ENCODE assay signal across 11 mouse cellular contexts in the genomic region with DNA sequence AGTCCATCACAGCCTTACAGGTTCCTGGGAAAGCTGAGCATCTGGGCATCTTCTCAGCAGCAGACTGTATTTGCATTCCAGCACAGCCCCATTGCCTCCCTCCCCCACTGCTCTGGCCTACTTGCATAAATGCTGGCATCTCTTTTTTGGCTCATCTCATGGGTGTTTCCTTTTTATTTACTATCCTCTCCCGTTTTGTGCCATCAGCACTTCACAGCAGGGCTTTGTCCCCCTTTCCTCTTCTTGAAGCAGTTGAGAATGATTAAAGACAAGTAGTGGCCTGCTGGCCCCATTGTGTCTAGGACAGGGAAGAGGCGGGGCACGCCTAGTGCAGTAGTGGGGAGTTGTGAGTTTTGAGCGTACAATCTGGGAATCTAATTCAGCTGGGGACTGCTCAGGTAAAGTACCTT.
DNase-seq lines count a peak whose midpoint lies in the region; ATAC-seq and TF ChIP-seq lines count a peak whose summit lies in the region.
"Had no signal": no experiment of that assay in that cellular context is flagged by ENCODE, and none has a peak within 500 bp of the region (broad histone marks: within the 10 kb centered on the region; RNA-seq: fewer than 3 reads in every experiment).

No protein-coding gene starts in this region.

- no peak for TF ChIP-seq EP300 in stomach, postnatal 0 days (optimal IDR thresholded peaks at IDR 0.05)

- TF ChIP-seq CTCF in stomach, postnatal 0 days (IDR thresholded peaks at IDR 0.05; ENCODE audit: low read depth) = no peak

- no peaks in the 10 kb centered on the region for H3K36me3 ChIP-seq in stomach, embryonic 16.5 days (ENCODE audit: control insufficient read depth, insufficient read depth, low read length)
- no peaks in the 10 kb centered on the region for H3K36me3 ChIP-seq in stomach, postnatal 0 days (ENCODE audit: control insufficient read depth, insufficient read depth, low read length)
- H3K36me3 ChIP-seq in limb, embryonic 12.5 days = no peaks in the 10 kb centered on the region

- peaks cover 14% of the 10 kb centered on the region for H3K4me1 ChIP-seq in stomach, embryonic 16.5 days (ENCODE audit: control insufficient read depth, insufficient read depth, low read length)
- no peaks in the 10 kb centered on the region for H3K4me1 ChIP-seq in stomach, postnatal 0 days (replicated peaks; ENCODE audit: control insufficient read depth, insufficient read depth)
- H3K4me1 ChIP-seq in limb, embryonic 12.5 days (replicated peaks) = peaks cover 24% of the 10 kb centered on the region

- no peaks in the 10 kb centered on the region for H3K27me3 ChIP-seq in stomach, embryonic 16.5 days (ENCODE audit: control insufficient read depth, insufficient read depth, low read length)
- H3K27me3 ChIP-seq in stomach, postnatal 0 days (ENCODE audit: control insufficient read depth, insufficient read depth, low read length) = no peaks in the 10 kb centered on the region
- H3K27me3 ChIP-seq in limb, embryonic 12.5 days = no peaks in the 10 kb centered on the region
- H3K27me3 ChIP-seq: Patski had no signal

- no peak overlapping the region for H3K9ac ChIP-seq in stomach, embryonic 16.5 days (ENCODE audit: low read length)
- no peak overlapping the region for H3K9ac ChIP-seq in stomach, postnatal 0 days (ENCODE audit: low read length)
- H3K9ac ChIP-seq in limb, embryonic 12.5 days (replicated peaks) = no peak overlapping the region

- no peak overlapping the region for H3K4me2 ChIP-seq in stomach, embryonic 16.5 days (ENCODE audit: low read depth, low read length)
- H3K4me2 ChIP-seq in stomach, postnatal 0 days (replicated peaks; ENCODE audit: low read depth) = no peak overlapping the region
- H3K4me2 ChIP-seq in limb, embryonic 12.5 days = no peak overlapping the region
- H3K4me2 ChIP-seq: liver, embryonic 11.5 days had no signal

- peak; percentile 40; the same call in 1 of the 2 replicates for ATAC-seq in stomach, embryonic 16.5 days (ENCODE audit: insufficient read depth, low FRiP score)
- ATAC-seq in stomach, postnatal 0 days (ENCODE audit: low FRiP score, low TSS enrichment) = no peak; the same call in 1 of the 2 replicates
- ATAC-seq in limb, embryonic 12.5 days (ENCODE audit: insufficient number of reproducible peaks, insufficient read depth, low FRiP score, low TSS enrichment, low read depth) = peak; percentile 29
- ATAC-seq: Patski had no signal

- no peak for DNase-seq in stomach, postnatal 0 days (ENCODE audit: low spot score)
- peak; percentile 22 to 41 for DNase-seq in frontal cortex, postnatal 10 days (ENCODE audit: low spot score in 2 of 2)
- no peak for DNase-seq in spleen, adult 12 weeks (ENCODE audit: low spot score)
- DNase-seq in ovary, postnatal 10 days (ENCODE audit: low spot score) = no peak
- DNase-seq in adrenal gland, postnatal 4 days (ENCODE audit: low spot score in 2 of 2) = no peak
- DNase-seq in testis, postnatal 14 days (ENCODE audit: low spot score) = no peak
- DNase-seq: heart, postnatal 14 days had no signal

- H3K9me3 ChIP-seq in stomach, embryonic 16.5 days (replicated peaks; ENCODE audit: control insufficient read depth, low read length) = no peaks in the 10 kb centered on the region
- no peaks in the 10 kb centered on the region for H3K9me3 ChIP-seq in stomach, postnatal 0 days (ENCODE audit: control insufficient read depth, low read length)
- no peaks in the 10 kb centered on the region for H3K9me3 ChIP-seq in limb, embryonic 12.5 days

- no peak overlapping the region for H3K27ac ChIP-seq in stomach, embryonic 16.5 days (ENCODE audit: low read length)
- H3K27ac ChIP-seq in stomach, postnatal 0 days (replicated peaks) = no peak overlapping the region
- no peak overlapping the region for H3K27ac ChIP-seq in limb, embryonic 12.5 days

- no peak overlapping the region for H3K4me3 ChIP-seq in stomach, embryonic 16.5 days (replicated peaks; ENCODE audit: low read length)
- no peak overlapping the region for H3K4me3 ChIP-seq in stomach, postnatal 0 days (ENCODE audit: low read depth, low read length)
- H3K4me3 ChIP-seq in limb, embryonic 12.5 days (replicated peaks) = no peak overlapping the region

- 44% methylated on average over 4 of the region's 4 CpGs for WGBS in stomach, embryonic 16.5 days
- 44% methylated on average over 4 of the region's 4 CpGs for WGBS in stomach, postnatal 0 days
- 24% methylated on average over 4 of the region's 4 CpGs for WGBS in limb, embryonic 12.5 days

Comparison
In these comparisons a context has a peak if more than half of its experiments do, and no peak if none do; other contexts are left out.
1. DNase-seq: peak in frontal cortex, postnatal 10 days (2 of 2); none in stomach, postnatal 0 days (single experiment), spleen, adult 12 weeks (single experiment), ovary, postnatal 10 days (single experiment), adrenal gland, postnatal 4 days (0 of 2) and testis, postnatal 14 days (single experiment).